Mouse (Mus musculus) lung, embryonic 15.5 days (tissue): ENCODE data around the gene Fam210b. TPM values are rescaled to one million over a fixed set of nuclear protein-coding genes. Genes with fewer than 3 reads are reported as not detected.

ENCODE experiments used
- ATAC-seq: fragments of 200-750 bp; cut with Nextera tagmentation; 2 replicates; pipeline ENCODE4 v1.8.0; 2017; ENCODE audit warnings: moderate number of reproducible peaks, borderline replicate concordance; ENCODE audit not compliant: low FRiP score, low TSS enrichment; ENCODE audit errors: extremely low read depth
- H3K27ac ChIP-seq: fragments of 300-500 bp; sonication (generic); 2 replicates; pipeline ENCODE4 v1.5.1; 2015; ENCODE audit warnings: moderate library complexity, mild to moderate bottlenecking, inconsistent platforms
- H3K27me3 ChIP-seq: fragments of 300-500 bp; sonication (generic); 2 replicates; pipeline ENCODE4 v1.6.1; 2015; ENCODE audit warnings: inconsistent platforms
- H3K36me3 ChIP-seq: fragments of 300-500 bp; sonication (generic); 2 replicates; pipeline ENCODE4 v1.6.1; 2015; ENCODE audit warnings: inconsistent platforms
- H3K4me1 ChIP-seq: fragments of 300-500 bp; sonication (generic); 2 replicates; pipeline ENCODE4 v1.6.1; 2015; ENCODE audit warnings: inconsistent platforms
- H3K4me2 ChIP-seq: fragments of 300-500 bp; sonication (generic); 2 replicates; pipeline ENCODE4 v1.6.1; 2015; ENCODE audit warnings: inconsistent platforms, mild to moderate bottlenecking, moderate library complexity
- H3K4me3 ChIP-seq: fragments of 300-500 bp; sonication (generic); 2 replicates; pipeline ENCODE4 v1.5.1; 2015; ENCODE audit warnings: mild to moderate bottlenecking, inconsistent platforms
- H3K9ac ChIP-seq: fragments of 300-500 bp; sonication (generic); 2 replicates; pipeline ENCODE4 v1.6.1; 2015; ENCODE audit warnings: inconsistent platforms
- H3K9me3 ChIP-seq: fragments of 300-500 bp; sonication (generic); 2 replicates; pipeline ENCODE4 v1.6.1; 2016; ENCODE audit warnings: inconsistent platforms
- WGBS: fragments of 180-500 bp; shearing (Covaris S2); methylation state at CpG from one replicate; pipeline ENCODE4 v1.1.7; 2015; 5-methylcytosine and 5-hydroxymethylcytosine counted together
- polyA plus RNA-seq: library from polyadenylated mRNA; unstranded; fragments of >200 nt; fragmentation: Nextera tagmentation; extraction: Ambion mirVana; gene quantifications from 2 replicates; pipeline ENCODE4 v1.2.1, GENCODE M21; 2015

The Fam210b gene
- polyA plus RNA-seq, 1 experiment from 2014 or later = 39.6 TPM

- no peak overlapping the region for H3K9ac ChIP-seq
- 64% methylated on average over 19 of the region's 19 CpGs for WGBS
- no peak overlapping the region for H3K4me3 ChIP-seq
- ATAC-seq = no peak
- no peaks in the 10 kb centered on the region for H3K36me3 ChIP-seq
- no peak overlapping the region for H3K27ac ChIP-seq
- no peaks in the 10 kb centered on the region for H3K4me1 ChIP-seq
- H3K9me3 ChIP-seq = no peaks in the 10 kb centered on the region
- no peak overlapping the region for H3K4me2 ChIP-seq
- H3K27me3 ChIP-seq = no peaks in the 10 kb centered on the region
These were observed 7.0 kb upstream of the Fam210b start for GRCm38 (mm10) chr2:172338206-172338942.

DNA sequence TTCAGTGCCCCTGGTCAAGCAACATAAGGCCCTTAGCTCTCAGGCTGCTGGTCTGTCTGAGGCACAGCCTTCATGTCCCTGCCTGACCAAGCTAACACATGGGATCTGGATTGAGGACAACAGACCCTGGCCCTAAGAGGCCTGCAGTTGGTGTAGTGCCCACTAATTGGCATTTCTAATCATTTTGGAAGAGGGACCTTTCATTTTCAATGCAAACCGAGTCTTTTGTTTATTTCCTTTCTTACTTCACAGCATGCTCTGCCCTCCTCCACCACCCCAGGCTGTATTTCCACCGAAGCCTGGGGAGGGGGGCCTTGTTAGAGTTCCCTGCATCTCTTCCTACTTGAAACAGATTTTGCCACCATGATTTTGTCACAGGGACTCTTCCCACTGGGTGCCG lies 4.4 kb upstream of the Fam210b start:
- no peak for ATAC-seq
- Histone ChIP-seq H3K4me1 (peaks cover 14% of the 10 kb centered on the region), H3K4me3 (no peak overlapping the region), H3K36me3 (no peaks in the 10 kb centered on the region), H3K9ac (no peak overlapping the region), H3K9me3 (no peaks in the 10 kb centered on the region), H3K27me3 (no peaks in the 10 kb centered on the region), H3K27ac (no peak overlapping the region), H3K4me2 (no peak overlapping the region)
- WGBS = 52% methylated on average over 3 of the region's 3 CpGs

- H3K4me2 ChIP-seq = no peak overlapping the region
- H3K4me3 ChIP-seq = no peak overlapping the region
- no peaks in the 10 kb centered on the region for H3K36me3 ChIP-seq
- H3K4me1 ChIP-seq = peaks cover 17% of the 10 kb centered on the region
- H3K27ac ChIP-seq = no peak overlapping the region
- ATAC-seq = no peak
- H3K9me3 ChIP-seq = no peaks in the 10 kb centered on the region
- 55% methylated on average over 5 of the region's 5 CpGs for WGBS
- H3K27me3 ChIP-seq = no peaks in the 10 kb centered on the region
- H3K9ac ChIP-seq = no peak overlapping the region
These were observed 3.8 kb upstream of the Fam210b start for GRCm38 (mm10) chr2:172341606-172342005.

GRCm38 (mm10) chr2:172343751-172344150 lies 1.6 kb upstream of the Fam210b start:
- Histone ChIP-seq H3K4me3 (no peak overlapping the region), H3K4me2 (no peak overlapping the region), H3K27me3 (no peaks in the 10 kb centered on the region), H3K27ac (no peak overlapping the region), H3K9me3 (no peaks in the 10 kb centered on the region), H3K4me1 (peaks cover 38% of the 10 kb centered on the region), H3K36me3 (no peaks in the 10 kb centered on the region), H3K9ac (no peak overlapping the region)
- no peak for ATAC-seq
- 78% methylated on average over 7 of the region's 7 CpGs for WGBS

- no peak overlapping the region for H3K9ac ChIP-seq
- no peak; the same call in 1 of the 2 replicates for ATAC-seq
These were observed 696 bp upstream of the Fam210b start for GRCm38 (mm10) chr2:172344669-172345068.

GRCm38 (mm10) chr2:172346034-172346929 lies 917 bp downstream of the Fam210b start:
- peak overlapping the region; percentile 76 for H3K4me3 ChIP-seq
- peak overlapping the region; percentile 92 for H3K4me2 ChIP-seq
- no peaks in the 10 kb centered on the region for H3K27me3 ChIP-seq
- 6% methylated on average over 31 of the region's 31 CpGs for WGBS
- H3K4me1 ChIP-seq = peaks cover 50% of the 10 kb centered on the region
- no peaks in the 10 kb centered on the region for H3K9me3 ChIP-seq
- H3K9ac ChIP-seq = peak overlapping the region; percentile 80
- ATAC-seq = no peak
- H3K36me3 ChIP-seq = 0 out of 2 replicates have a peak, but pooled peaks cover 4% of the 10 kb centered on the region
- peak overlapping the region; percentile 61 for H3K27ac ChIP-seq

More at GRCm38 (mm10) chr2:172344669-172345068, 696 bp upstream of the Fam210b start:
- peak overlapping the region; percentile 81 for H3K27ac ChIP-seq
- peak overlapping the region; percentile 92 for H3K4me2 ChIP-seq
- no peaks in the 10 kb centered on the region for H3K9me3 ChIP-seq
- 0 out of 2 replicates have a peak, but pooled peaks cover under 1% of the 10 kb centered on the region for H3K36me3 ChIP-seq
- no peaks in the 10 kb centered on the region for H3K27me3 ChIP-seq
- H3K4me1 ChIP-seq = peaks cover 47% of the 10 kb centered on the region
- peak overlapping the region; percentile 18; the same call in 1 of the 2 replicates for H3K4me3 ChIP-seq
- WGBS = 23% methylated on average over 5 of the region's 5 CpGs

GRCm38 (mm10) chr2:172346933-172347611 lies 1.7 kb downstream of the Fam210b start:
- H3K9me3 ChIP-seq = no peaks in the 10 kb centered on the region
- no peak overlapping the region for H3K27ac ChIP-seq
- peaks cover 50% of the 10 kb centered on the region for H3K4me1 ChIP-seq
- WGBS = 42% methylated on average over 8 of the region's 8 CpGs
- 0 out of 2 replicates have a peak, but pooled peaks cover 4% of the 10 kb centered on the region for H3K36me3 ChIP-seq
- no peak for ATAC-seq
- H3K4me2 ChIP-seq = peak overlapping the region; percentile 92
- peak overlapping the region; percentile 76 for H3K4me3 ChIP-seq
- no peaks in the 10 kb centered on the region for H3K27me3 ChIP-seq
- 0 out of 2 replicates have a peak overlapping the region, but pooled peaks have one; percentile 20 for H3K9ac ChIP-seq

GRCm38 (mm10) chr2:172348297-172348950 lies 3.1 kb downstream of the Fam210b start:
- H3K27ac ChIP-seq = peak overlapping the region; percentile 86
- WGBS = 24% methylated on average over 3 of the region's 3 CpGs
- H3K36me3 ChIP-seq = peaks cover 15% of the 10 kb centered on the region; the same call in 1 of the 2 replicates
- ATAC-seq = peak; percentile 9; the same call in 1 of the 2 replicates
- H3K4me3 ChIP-seq = no peak overlapping the region
- peaks cover 50% of the 10 kb centered on the region for H3K4me1 ChIP-seq
- H3K9me3 ChIP-seq = no peaks in the 10 kb centered on the region
- H3K27me3 ChIP-seq = no peaks in the 10 kb centered on the region
- peak overlapping the region; percentile 92 for H3K4me2 ChIP-seq
- H3K9ac ChIP-seq = no peak overlapping the region

GRCm38 (mm10) chr2:172349776-172350175 lies 4.4 kb downstream of the Fam210b start:
- Histone ChIP-seq H3K36me3 (peaks cover 27% of the 10 kb centered on the region), H3K27me3 (no peaks in the 10 kb centered on the region), H3K9me3 (no peaks in the 10 kb centered on the region), H3K4me3 (no peak overlapping the region), H3K4me1 (peaks cover 40% of the 10 kb centered on the region), H3K27ac (no peak overlapping the region), H3K9ac (no peak overlapping the region), H3K4me2 (no peak overlapping the region)
- ATAC-seq = no peak
- WGBS = 76% methylated on average over 14 of the region's 14 CpGs

DNA sequence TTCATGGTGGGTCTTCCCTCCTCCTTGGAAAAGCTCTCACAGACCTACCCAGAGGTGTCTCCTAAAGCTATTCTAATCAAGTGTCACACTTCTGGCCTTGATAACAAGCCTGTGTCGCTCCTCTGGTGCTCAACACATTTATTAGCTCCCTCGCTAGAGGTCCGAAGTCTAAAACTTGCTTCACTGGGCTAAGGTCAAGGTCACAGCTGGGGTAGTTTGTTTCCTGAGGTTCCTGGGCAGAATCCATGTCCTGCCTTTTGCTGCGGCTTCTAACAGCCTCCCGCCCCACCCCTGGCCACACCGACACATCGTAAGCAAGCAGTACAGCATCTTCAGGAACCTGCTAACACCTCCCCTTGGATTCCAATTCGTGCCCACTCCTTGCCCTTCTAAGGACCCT lies 5.4 kb downstream of the Fam210b start:
- no peak for ATAC-seq
- WGBS = 65% methylated on average over 8 of the region's 8 CpGs
- peaks cover 36% of the 10 kb centered on the region for H3K4me1 ChIP-seq
- peaks cover 35% of the 10 kb centered on the region for H3K36me3 ChIP-seq
- H3K4me2 ChIP-seq = no peak overlapping the region
- H3K9ac ChIP-seq = no peak overlapping the region
- no peaks in the 10 kb centered on the region for H3K9me3 ChIP-seq
- no peak overlapping the region for H3K27ac ChIP-seq
- H3K4me3 ChIP-seq = no peak overlapping the region
- no peaks in the 10 kb centered on the region for H3K27me3 ChIP-seq

GRCm38 (mm10) chr2:172353218-172353617 lies 7.9 kb downstream of the Fam210b start:
- Histone ChIP-seq H3K4me1 (peaks cover 17% of the 10 kb centered on the region), H3K4me2 (no peak overlapping the region), H3K36me3 (peaks cover 59% of the 10 kb centered on the region), H3K27me3 (no peaks in the 10 kb centered on the region), H3K9ac (no peak overlapping the region), H3K4me3 (no peak overlapping the region), H3K9me3 (no peaks in the 10 kb centered on the region), H3K27ac (no peak overlapping the region)
- 86% methylated on average over 9 of the region's 9 CpGs for WGBS
- no peak for ATAC-seq
